Mouse (Mus musculus) gonadal fat pad, adult 2 months (tissue): ENCODE results near the gene Zfp446. TPM values are rescaled to one million over a fixed set of nuclear protein-coding genes. Genes with fewer than 3 reads are reported as not detected.

Source experiments
- DNase-seq: peaks from one replicate; pipeline ENCODE4 v3.0.0-alpha.2; 2012; ENCODE audit warnings: low read depth
- polyA plus RNA-seq: library from polyadenylated mRNA; depleted of rRNA; stranded (reverse); fragments of >200 nt; gene quantifications from 2 replicates; pipeline ENCODE4 v1.2.3, GENCODE M21; 2012

Gene Zfp446
- polyA plus RNA-seq, 1 experiment = 7.0 TPM

- no peak for DNase-seq
Measured at GRCm38 (mm10) chr7:12986906-12987305, 9.3 kb downstream of the Zfp446 start.

- no peak for DNase-seq
Measured at GRCm38 (mm10) chr7:12987409-12988189, 10.0 kb downstream of the Zfp446 start.

- no peak for DNase-seq
Measured at GRCm38 (mm10) chr7:12992222-12992621, 14.6 kb downstream of the Zfp446 start.

GRCm38 (mm10) chr7:12993148-12993547 lies 15.5 kb downstream of the Zfp446 start:
- no peak for DNase-seq

GRCm38 (mm10) chr7:12995862-12996261 lies 18.2 kb downstream of the Zfp446 start:
- DNase-seq = no peak

- no peak for DNase-seq
Measured at GRCm38 (mm10) chr7:12997230-12997629, 19.6 kb downstream of the Zfp446 start.

GRCm38 (mm10) chr7:12998053-12998452 lies 20.4 kb downstream of the Zfp446 start, which contains the start of gene Slc27a5:
Gene Slc27a5, minus strand, starts transcription at chr7:12998192.
- DNase-seq = no peak

- DNase-seq = no peak
Measured at GRCm38 (mm10) chr7:12998851-12999250, 21.2 kb downstream of the Zfp446 start, which contains the start of gene Trim28. Gene Trim28, plus strand, starts transcription at chr7:12999114.

- no peak for DNase-seq
Measured at GRCm38 (mm10) chr7:13001584-13001983, 23.9 kb downstream of the Zfp446 start.

GRCm38 (mm10) chr7:13003380-13003779 lies 25.7 kb downstream of the Zfp446 start:
- DNase-seq = no peak

- no peak for DNase-seq
Measured at GRCm38 (mm10) chr7:13006011-13006410, 28.4 kb downstream of the Zfp446 start.

GRCm38 (mm10) chr7:13006531-13006930 lies 28.9 kb downstream of the Zfp446 start:
- DNase-seq = no peak

GRCm38 (mm10) chr7:13007341-13008092 lies 29.9 kb downstream of the Zfp446 start:
- no peak for DNase-seq

- DNase-seq = no peak
Measured at GRCm38 (mm10) chr7:13009143-13010004, 31.7 kb downstream of the Zfp446 start.

GRCm38 (mm10) chr7:13010005-13010908 lies 32.6 kb downstream of the Zfp446 start, which contains the start of gene Zbtb45:
Gene Zbtb45, minus strand, starts transcription at chr7:13010034.
- no peak for DNase-seq

GRCm38 (mm10) chr7:13013671-13014070 lies 36.0 kb downstream of the Zfp446 start:
- no peak for DNase-seq

GRCm38 (mm10) chr7:13014275-13014839 lies 36.7 kb downstream of the Zfp446 start:
- DNase-seq = no peak

- DNase-seq = no peak
Measured at GRCm38 (mm10) chr7:13015217-13015616, 37.6 kb downstream of the Zfp446 start.

GRCm38 (mm10) chr7:13022773-13023535 lies 45.3 kb downstream of the Zfp446 start:
- no peak for DNase-seq
